Mouse (Mus musculus): ENCODE measurements around the gene Ak1. TPM values are rescaled to one million over a fixed set of nuclear protein-coding genes. Genes with fewer than 3 reads are reported as not detected.

The Ak1 gene
- polyA plus RNA-seq, 1 experiment from 2014 or later: 302 TPM

GRCm38 (mm10) chr2:32618051-32618450 is 3.5 kb upstream of the Ak1 start:
- Histone ChIP-seq H3K27ac (replicated peaks) (no peak overlapping the region), H3K4me2 (no peak overlapping the region), H3K36me3 (peaks cover 58% of the 10 kb centered on the region), H3K4me1 (peaks cover 51% of the 10 kb centered on the region), H3K9ac (no peak overlapping the region), H3K4me3 (no peak overlapping the region), H3K9me3 (no peaks in the 10 kb centered on the region), H3K27me3 (replicated peaks) (no peaks in the 10 kb centered on the region)
- ATAC-seq (ENCODE audit: extremely low read depth, insufficient number of reproducible peaks, low FRiP score, low TSS enrichment): no peak
- 83% methylated on average over 9 of the region's 9 CpGs for WGBS

DNA sequence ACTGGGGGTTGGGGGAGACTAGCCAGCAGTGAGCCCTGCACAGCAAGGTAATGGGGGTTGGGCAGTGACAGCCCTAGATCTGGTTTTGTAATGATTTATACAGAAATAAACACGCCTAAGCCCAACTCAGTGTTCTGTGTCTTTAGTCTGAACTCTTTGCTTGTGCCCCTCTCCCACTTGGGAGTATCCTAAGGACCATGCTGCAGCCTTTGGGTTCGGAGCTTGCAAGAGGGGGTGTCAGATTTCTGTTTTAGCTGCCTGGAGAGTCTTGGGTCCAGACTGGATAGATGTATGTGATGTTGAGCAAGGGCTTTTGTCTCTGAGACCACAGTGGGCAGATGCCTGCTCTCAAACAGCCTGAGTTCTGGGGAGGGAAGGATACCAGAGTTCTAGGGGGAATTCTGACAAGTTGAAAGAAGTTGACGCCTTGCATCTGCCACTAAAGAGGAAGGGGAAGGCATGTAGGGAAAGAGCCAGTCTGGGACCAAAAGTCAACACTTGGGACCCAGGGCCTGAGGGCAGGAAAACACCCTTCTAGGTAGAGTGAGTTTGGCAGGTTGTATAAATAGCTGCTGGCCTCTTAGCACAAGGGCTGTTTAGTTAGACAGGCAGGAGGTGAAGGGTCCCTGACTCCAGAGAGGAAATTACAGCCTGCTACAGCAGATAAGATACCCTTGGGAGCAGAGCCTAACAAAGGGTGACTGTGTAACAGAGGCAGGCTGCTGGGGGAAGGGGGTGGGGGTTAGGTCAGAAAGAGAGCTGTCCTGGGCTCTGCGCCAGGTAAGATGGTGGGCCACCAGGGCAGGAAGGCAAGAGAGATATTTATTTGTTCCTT is 659 bp upstream of the Ak1 start:
- Histone ChIP-seq H3K27ac (replicated peaks) (peak overlapping the region; percentile 99), H3K4me2 (peak overlapping the region; percentile 57), H3K4me1 (peaks cover 67% of the 10 kb centered on the region), H3K27me3 (replicated peaks) (no peaks in the 10 kb centered on the region), H3K9me3 (no peaks in the 10 kb centered on the region), H3K4me3 (0 out of 2 replicates have a peak overlapping the region, but pooled peaks have one; percentile 14), H3K9ac (peak overlapping the region; percentile 76), H3K36me3 (peaks cover 34% of the 10 kb centered on the region)
- peak; percentile 79 for ATAC-seq (ENCODE audit: extremely low read depth, insufficient number of reproducible peaks, low FRiP score, low TSS enrichment)
- WGBS: 12% methylated on average over 4 of the region's 4 CpGs

GRCm38 (mm10) chr2:32624111-32624748 is 2.7 kb downstream of the Ak1 start:
- WGBS: 70% methylated on average over 5 of the region's 5 CpGs
- no peak for ATAC-seq (ENCODE audit: extremely low read depth, insufficient number of reproducible peaks, low FRiP score, low TSS enrichment)
- peak overlapping the region; percentile 99 for H3K27ac ChIP-seq (replicated peaks)
- no peak overlapping the region for H3K4me3 ChIP-seq
- peaks cover 93% of the 10 kb centered on the region for H3K4me1 ChIP-seq
- peak overlapping the region; percentile 87 for H3K9ac ChIP-seq
- peaks cover 2% of the 10 kb centered on the region for H3K36me3 ChIP-seq
- no peaks in the 10 kb centered on the region for H3K9me3 ChIP-seq
- H3K4me2 ChIP-seq: no peak overlapping the region
- H3K27me3 ChIP-seq (replicated peaks): no peaks in the 10 kb centered on the region

DNA sequence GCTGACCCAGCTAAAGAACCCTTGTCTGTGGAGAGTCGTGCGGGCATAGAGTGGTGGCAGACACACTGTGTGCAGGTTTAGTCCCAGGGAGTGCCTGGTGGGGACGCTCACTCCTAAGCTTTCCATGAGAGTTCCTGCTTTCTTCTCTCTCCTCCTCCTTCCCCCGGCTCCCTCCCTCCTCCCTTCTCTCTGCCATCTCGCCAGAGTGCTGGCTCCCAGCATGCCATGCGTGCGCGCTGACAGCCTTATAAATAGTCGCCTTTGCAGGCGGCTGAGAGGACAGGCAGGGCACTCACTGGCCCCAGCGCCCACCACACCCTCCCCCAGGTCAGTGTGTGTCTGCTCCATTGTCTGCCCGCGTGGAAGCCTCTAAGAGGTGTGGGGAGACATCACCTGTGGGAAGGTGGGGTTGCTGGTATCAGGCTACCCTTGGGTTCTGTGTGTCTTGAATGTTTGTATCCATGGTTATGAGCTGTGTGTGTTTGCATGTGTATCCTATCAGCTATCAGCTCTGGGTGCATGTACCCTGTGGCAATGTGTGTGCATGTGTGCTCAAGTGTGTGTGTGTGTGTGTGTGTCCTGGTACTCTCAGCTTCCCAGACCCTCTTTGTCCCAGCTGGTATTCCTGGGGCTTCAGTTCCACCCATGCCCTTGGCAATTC is 3.8 kb downstream of the Ak1 start:
- Histone ChIP-seq H3K4me1 (peaks cover 87% of the 10 kb centered on the region), H3K9me3 (no peaks in the 10 kb centered on the region), H3K27me3 (replicated peaks) (no peaks in the 10 kb centered on the region), H3K9ac (peak overlapping the region; percentile 87), H3K4me3 (peak overlapping the region; percentile 49), H3K36me3 (peaks cover 4% of the 10 kb centered on the region), H3K4me2 (peak overlapping the region; percentile 78), H3K27ac (replicated peaks) (peak overlapping the region; percentile 99)
- ATAC-seq (ENCODE audit: extremely low read depth, insufficient number of reproducible peaks, low FRiP score, low TSS enrichment): no peak
- WGBS: 1% methylated on average over 13 of the region's 13 CpGs

GRCm38 (mm10) chr2:32625873-32626694 is 4.5 kb downstream of the Ak1 start:
- Histone ChIP-seq H3K4me1 (peaks cover 79% of the 10 kb centered on the region), H3K36me3 (peaks cover 12% of the 10 kb centered on the region), H3K9me3 (no peaks in the 10 kb centered on the region), H3K27ac (replicated peaks) (peak overlapping the region; percentile 99), H3K4me2 (peak overlapping the region; percentile 78), H3K4me3 (peak overlapping the region; percentile 49), H3K9ac (peak overlapping the region; percentile 87), H3K27me3 (replicated peaks) (no peaks in the 10 kb centered on the region)
- ATAC-seq (ENCODE audit: extremely low read depth, insufficient number of reproducible peaks, low FRiP score, low TSS enrichment): peak; percentile 40; the same call in 1 of the 2 replicates
- WGBS: 33% methylated on average over 5 of the region's 5 CpGs

- WGBS: 58% methylated on average over 19 of the region's 20 CpGs
- Histone ChIP-seq H3K4me2 (peak overlapping the region; percentile 78), H3K9me3 (no peaks in the 10 kb centered on the region), H3K36me3 (peaks cover 22% of the 10 kb centered on the region), H3K4me1 (peaks cover 72% of the 10 kb centered on the region), H3K9ac (peak overlapping the region; percentile 87), H3K27ac (replicated peaks) (peak overlapping the region; percentile 99), H3K4me3 (peak overlapping the region; percentile 49), H3K27me3 (replicated peaks) (no peaks in the 10 kb centered on the region)
- no peak for ATAC-seq (ENCODE audit: extremely low read depth, insufficient number of reproducible peaks, low FRiP score, low TSS enrichment)
These were observed 5.9 kb downstream of the Ak1 start for GRCm38 (mm10) chr2:32627266-32628043.

GRCm38 (mm10) chr2:32628044-32628550 is 6.5 kb downstream of the Ak1 start:
- H3K27ac ChIP-seq (replicated peaks): peak overlapping the region; percentile 99
- peaks cover 28% of the 10 kb centered on the region for H3K36me3 ChIP-seq
- H3K27me3 ChIP-seq (replicated peaks): no peaks in the 10 kb centered on the region
- peak overlapping the region; percentile 78 for H3K4me2 ChIP-seq
- peak overlapping the region; percentile 87 for H3K9ac ChIP-seq
- H3K9me3 ChIP-seq: no peaks in the 10 kb centered on the region
- ATAC-seq (ENCODE audit: extremely low read depth, insufficient number of reproducible peaks, low FRiP score, low TSS enrichment): no peak
- 45% methylated on average over 4 of the region's 4 CpGs for WGBS
- peaks cover 66% of the 10 kb centered on the region for H3K4me1 ChIP-seq
- peak overlapping the region; percentile 49 for H3K4me3 ChIP-seq

GRCm38 (mm10) chr2:32628729-32629128 is 7.2 kb downstream of the Ak1 start:
- H3K4me3 ChIP-seq: peak overlapping the region; percentile 49
- ATAC-seq (ENCODE audit: extremely low read depth, insufficient number of reproducible peaks, low FRiP score, low TSS enrichment): no peak
- peaks cover 35% of the 10 kb centered on the region for H3K36me3 ChIP-seq
- H3K27ac ChIP-seq (replicated peaks): peak overlapping the region; percentile 99
- WGBS: 30% methylated on average over 5 of the region's 5 CpGs
- no peaks in the 10 kb centered on the region for H3K27me3 ChIP-seq (replicated peaks)
- no peaks in the 10 kb centered on the region for H3K9me3 ChIP-seq
- H3K9ac ChIP-seq: peak overlapping the region; percentile 87
- H3K4me1 ChIP-seq: peaks cover 70% of the 10 kb centered on the region
- peak overlapping the region; percentile 78 for H3K4me2 ChIP-seq

- Histone ChIP-seq H3K4me2 (peak overlapping the region; percentile 78), H3K27ac (replicated peaks) (peak overlapping the region; percentile 99), H3K4me3 (peak overlapping the region; percentile 49; the same call in 1 of the 2 replicates), H3K27me3 (replicated peaks) (no peaks in the 10 kb centered on the region), H3K36me3 (peaks cover 42% of the 10 kb centered on the region), H3K4me1 (peaks cover 71% of the 10 kb centered on the region), H3K9me3 (no peaks in the 10 kb centered on the region), H3K9ac (peak overlapping the region; percentile 87)
- 52% methylated on average over 9 of the region's 9 CpGs for WGBS
- no peak for ATAC-seq (ENCODE audit: extremely low read depth, insufficient number of reproducible peaks, low FRiP score, low TSS enrichment)
These were observed 7.9 kb downstream of the Ak1 start for GRCm38 (mm10) chr2:32629276-32629976.

All from heart, embryonic 13.5 days (tissue).